Mouse (Mus musculus) liver, embryonic 14.5 days (tissue): Measurements from ENCODE around the gene Gm4787.

Experiments used
- CTCF ChIP-seq: IDR thresholded peaks from 2 replicates; pipeline ENCODE4 v1.5.1; 2016; ENCODE audit warnings: antibody characterized with exemption, low read depth, control low read depth
- EP300 ChIP-seq: IDR thresholded peaks from 2 replicates; pipeline ENCODE4 v1.6.1; 2016; ENCODE audit warnings: antibody characterized with exemption, low read depth

GRCm38 (mm10) chr12:81408966-81409365 is 29.7 kb upstream of the Gm4787 start:
- TF ChIP-seq CTCF = no peak
- TF ChIP-seq EP300 = no peak
